In the genomic region with DNA sequence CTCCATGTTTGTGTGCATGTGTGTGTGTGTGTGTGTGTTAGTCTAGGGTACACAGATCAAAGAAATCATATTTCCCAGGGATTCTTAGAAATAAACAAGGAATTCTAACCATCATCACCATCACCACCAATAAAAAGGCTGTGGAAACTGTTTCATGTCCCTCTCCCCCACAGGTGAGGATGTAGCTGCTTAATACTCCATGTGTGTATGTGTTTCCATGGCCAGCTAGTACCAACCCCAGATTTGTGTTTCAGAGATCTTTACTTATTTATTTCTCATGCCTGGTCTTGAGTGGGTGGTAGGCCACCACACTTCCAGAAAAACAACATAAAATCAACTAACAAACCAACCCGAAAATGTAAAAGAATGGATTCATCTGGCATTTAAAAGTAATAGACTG, we compare ENCODE assay signal across 8 mouse cellular contexts. TPM values are rescaled to one million over a fixed set of nuclear protein-coding genes. Genes with fewer than 3 reads are reported as not detected.
A peak's percentile ranks its signal among the peaks of the same experiment; 100 is the strongest.
DNase-seq lines count a peak whose midpoint lies in the region.
"Not testable (repeated sequence)": the region's sequence is repeated elsewhere in the genome, so short reads cannot be mapped to it uniquely, and the experiment has no call there.
"Had no signal": no experiment of that assay in that cellular context is flagged by ENCODE, and none has a peak within 500 bp of the region (broad histone marks: within the 10 kb centered on the region; RNA-seq: fewer than 3 reads in every experiment).

No protein-coding gene starts in this region.

- not testable (repeated sequence) for H3K4me1 ChIP-seq in forebrain, embryonic 10.5 days; hindbrain, embryonic 10.5 days (replicated peaks)

- 86% methylated on average over 1 of the region's 1 CpGs for WGBS in forebrain, embryonic 10.5 days
- WGBS in hindbrain, embryonic 10.5 days: 88% methylated on average over 1 of the region's 1 CpGs
- WGBS in large intestine, adult 2 months: 84% methylated on average over 1 of the region's 1 CpGs

- DNase-seq in MN1 (ENCODE audit: low spot score): peak; percentile 64
- DNase-seq in c-Kit-positive CD71-positive TER-119-positive erythroid progenitor cells, embryonic 14.5 days (ENCODE audit: low spot score): peak; percentile 77
- DNase-seq in forebrain, embryonic 10.5 days (ENCODE audit: extremely low spot score, low spot score): peak; percentile 74
- DNase-seq in hindbrain, embryonic 10.5 days (ENCODE audit: low spot score): peak; percentile 57
- peak; percentile 79 for DNase-seq in large intestine, adult 2 months (ENCODE audit: low read depth, low spot score)
- peak; percentile 56 for DNase-seq in lung, postnatal 25 days (ENCODE audit: low spot score)
- DNase-seq in spleen, postnatal 4 days (ENCODE audit: low spot score in 2 of 2): peak; percentile 39 to 81

- H3K27ac ChIP-seq in forebrain, embryonic 10.5 days; hindbrain, embryonic 10.5 days: not testable (repeated sequence)

- H3K27me3 ChIP-seq in forebrain, embryonic 10.5 days (ENCODE audit: poor library complexity, severe bottlenecking); hindbrain, embryonic 10.5 days (ENCODE audit: insufficient read depth, poor library complexity, severe bottlenecking): not testable (repeated sequence)

- H3K36me3 ChIP-seq in forebrain, embryonic 10.5 days (replicated peaks): peaks cover 13% of the 10 kb centered on the region
- not testable (repeated sequence) for H3K36me3 ChIP-seq in hindbrain, embryonic 10.5 days

- H3K4me3 ChIP-seq in forebrain, embryonic 10.5 days; hindbrain, embryonic 10.5 days: not testable (repeated sequence)

- not testable (repeated sequence) for H3K9me3 ChIP-seq in forebrain, embryonic 10.5 days; hindbrain, embryonic 10.5 days

RNA-seq across cellular contexts. Expression of a gene that starts 6.9 kb away (rescaled TPM):
- polyA plus RNA-seq in forebrain, embryonic 10.5 days (2016; fragmentation: Nextera tagmentation; extraction: Ambion mirVana): 19.7 and 21.0 TPM in 2 replicates
- 21.4 and 28.9 TPM in 2 replicates for polyA plus RNA-seq in hindbrain, embryonic 10.5 days (2016; fragmentation: Nextera tagmentation; extraction: Ambion mirVana)
- 7.0 and 8.7 TPM in 2 replicates for polyA plus RNA-seq in large intestine, adult 2 months (2012; rRNA removed)

RNA-seq across cellular contexts. Expression of a gene that starts 16.2 kb away (rescaled TPM):
- 9.4 and 9.9 TPM in 2 replicates for polyA plus RNA-seq in forebrain, embryonic 10.5 days (2016; fragmentation: Nextera tagmentation; extraction: Ambion mirVana)
- 15.1 and 20.0 TPM in 2 replicates for polyA plus RNA-seq in hindbrain, embryonic 10.5 days (2016; fragmentation: Nextera tagmentation; extraction: Ambion mirVana)
- polyA plus RNA-seq in large intestine, adult 2 months (2012; rRNA removed): 0.77 and 1.5 TPM in 2 replicates

RNA-seq across cellular contexts. Expression of a gene that starts 16.2 kb away (rescaled TPM):
- polyA plus RNA-seq in forebrain, embryonic 10.5 days (2016; fragmentation: Nextera tagmentation; extraction: Ambion mirVana): 0.26 and 0.74 TPM in 2 replicates
- polyA plus RNA-seq in hindbrain, embryonic 10.5 days (2016; fragmentation: Nextera tagmentation; extraction: Ambion mirVana): 1.6 and 1.9 TPM in 2 replicates
- not detected in 2 replicates for polyA plus RNA-seq in large intestine, adult 2 months (2012; rRNA removed)
- polyA plus RNA-seq: spleen, adult 2 months had no signal
